Mouse (Mus musculus) ES-Bruce4 (cell line): ENCODE data around the gene Zfp148. TPM values are rescaled to one million over a fixed set of nuclear protein-coding genes. Genes with fewer than 3 reads are reported as not detected.

Source experiments
- H3K27ac ChIP-seq: 2 replicates; pipeline ENCODE4 v1.5.1; 2012; ENCODE audit warnings: low read length, inconsistent platforms; ENCODE audit not compliant: insufficient read depth
- H3K27me3 ChIP-seq: 2 replicates; pipeline ENCODE4 v1.6.1; 2012; ENCODE audit warnings: mild to moderate bottlenecking, low read length, inconsistent platforms; ENCODE audit not compliant: control insufficient read depth, poor library complexity, insufficient read depth, severe bottlenecking
- H3K36me3 ChIP-seq: 2 replicates; pipeline ENCODE4 v1.6.1; 2012; ENCODE audit warnings: inconsistent platforms, mild to moderate bottlenecking, low read length, moderate library complexity; ENCODE audit not compliant: control insufficient read depth, poor library complexity, insufficient read depth, severe bottlenecking
- H3K4me1 ChIP-seq: one replicate; pipeline ENCODE4 v1.8.1; 2011; ENCODE audit warnings: low read length; ENCODE audit not compliant: control insufficient read depth, insufficient read depth
- H3K4me3 ChIP-seq: 2 replicates; pipeline ENCODE4 v1.5.1; 2011; ENCODE audit warnings: low read depth, mild to moderate bottlenecking, low read length
- H3K9ac ChIP-seq: 2 replicates; pipeline ENCODE4 v1.6.1; 2012; ENCODE audit warnings: low read depth, mild to moderate bottlenecking, inconsistent platforms; ENCODE audit not compliant: poor library complexity, severe bottlenecking
- H3K9me3 ChIP-seq: replicated peaks from 2 replicates; pipeline ENCODE4 v1.6.1; 2012; ENCODE audit warnings: mild to moderate bottlenecking, low read length, inconsistent platforms; ENCODE audit not compliant: control insufficient read depth, poor library complexity, insufficient read depth, severe bottlenecking
- CTCF ChIP-seq: IDR thresholded peaks from one replicate; pipeline ENCODE4 v1.8.1; 2011; ENCODE audit warnings: low read depth, low read length
- EP300 ChIP-seq: IDR thresholded peaks from 2 replicates; pipeline ENCODE4 v1.6.1; 2011; ENCODE audit warnings: low read depth, low read length; ENCODE audit not compliant: insufficient read depth
- POLR2A ChIP-seq: IDR thresholded peaks from one replicate; pipeline ENCODE4 v1.8.1; 2011; ENCODE audit warnings: low read length; ENCODE audit not compliant: insufficient read depth
- polyA plus RNA-seq: library from polyadenylated mRNA; stranded (reverse); fragments of >200 nt; gene quantifications from 2 replicates; pipeline ENCODE4 v1.2.4, GENCODE M21; 2011; ENCODE audit warnings: low read depth; ENCODE audit not compliant: missing spikeins, insufficient read depth, insufficient read length

Zfp148 gene
- polyA plus RNA-seq, 1 experiment = 48.1 TPM

DNA sequence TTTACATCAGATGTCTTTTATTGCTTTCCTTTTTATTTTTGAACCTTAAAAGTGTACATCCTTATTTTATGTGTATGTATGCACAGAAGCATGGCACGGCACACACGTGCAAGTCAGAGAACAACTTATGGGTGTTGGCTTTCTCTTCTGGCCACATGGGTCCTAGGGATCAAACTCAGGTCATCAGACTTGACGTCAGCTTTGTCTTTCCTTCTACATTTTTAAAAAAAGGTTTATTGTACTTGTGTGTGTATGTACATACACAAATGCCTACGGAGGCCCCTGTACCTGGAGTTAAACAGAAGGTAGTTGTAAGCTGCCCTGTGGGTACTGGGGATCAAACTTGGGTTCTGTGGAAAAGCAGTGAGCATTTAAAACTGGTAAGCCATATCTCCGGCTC lies 35.0 kb downstream of the Zfp148 start:
- TF ChIP-seq CTCF = no peak
- TF ChIP-seq POLR2A = no peak
- TF ChIP-seq EP300 = no peak
- Histone ChIP-seq H3K27me3 (no peaks in the 10 kb centered on the region), H3K27ac (no peak overlapping the region), H3K4me1 (no peaks in the 10 kb centered on the region), H3K9me3 (no peaks in the 10 kb centered on the region), H3K9ac (no peak overlapping the region), H3K4me3 (no peak overlapping the region), H3K36me3 (no peaks in the 10 kb centered on the region)

DNA sequence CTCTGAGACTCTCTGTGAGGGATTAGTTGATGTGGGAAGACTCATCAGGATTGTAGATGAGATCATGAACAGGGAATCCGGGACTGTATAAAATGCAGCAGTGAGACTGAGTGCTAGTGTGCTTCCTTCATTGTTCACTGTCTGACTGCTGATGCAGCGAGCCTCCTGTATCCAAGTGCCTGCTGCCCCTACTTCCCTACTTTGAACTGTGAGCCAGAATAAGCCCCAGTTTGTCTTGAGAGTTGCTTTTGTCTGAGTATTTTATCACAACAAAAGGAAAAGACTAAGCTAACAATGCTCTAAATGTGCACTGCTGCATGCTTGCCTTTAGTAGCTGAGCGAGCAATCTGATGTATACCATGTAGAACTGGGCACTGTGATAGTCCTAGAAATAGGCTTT lies 47.7 kb downstream of the Zfp148 start:
- H3K9me3 ChIP-seq = no peaks in the 10 kb centered on the region
- no peaks in the 10 kb centered on the region for H3K27me3 ChIP-seq
- H3K36me3 ChIP-seq = peaks cover 4% of the 10 kb centered on the region

DNA sequence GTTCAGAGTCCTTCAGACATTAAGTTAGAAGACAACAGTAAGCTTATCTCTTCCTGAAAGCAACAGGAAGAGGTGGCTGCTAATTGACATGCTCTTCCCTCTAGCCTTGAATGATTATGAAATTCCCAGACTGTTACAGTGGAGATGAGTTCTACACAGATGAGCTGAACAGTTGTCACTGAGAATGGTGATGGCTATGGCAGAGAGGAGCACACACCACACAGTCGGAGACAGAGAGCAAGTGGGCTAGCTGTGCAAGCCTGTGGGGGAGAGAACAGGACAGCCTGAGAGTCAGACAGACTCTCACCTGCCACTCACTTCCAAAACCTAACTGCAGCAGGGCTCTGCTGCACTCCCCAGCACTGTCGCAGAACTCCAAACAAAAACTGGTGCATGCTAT lies 51.0 kb downstream of the Zfp148 start:
- Histone ChIP-seq H3K27ac (no peak overlapping the region), H3K9me3 (no peaks in the 10 kb centered on the region), H3K4me1 (no peaks in the 10 kb centered on the region), H3K4me3 (no peak overlapping the region), H3K27me3 (no peaks in the 10 kb centered on the region), H3K9ac (no peak overlapping the region), H3K36me3 (peaks cover 14% of the 10 kb centered on the region; the same call in 1 of the 2 replicates)
- TF ChIP-seq POLR2A = no peak
- no peak for TF ChIP-seq CTCF
- no peak for TF ChIP-seq EP300

More for the DNA sequence above, 47.7 kb downstream of the Zfp148 start:
- Histone ChIP-seq H3K4me3 (no peak overlapping the region), H3K27ac (peak overlapping the region; percentile 56), H3K4me1 (no peaks in the 10 kb centered on the region), H3K9ac (no peak overlapping the region)
- TF ChIP-seq EP300 (0 out of 2 replicates have a peak, but pooled peaks have one; percentile 50), POLR2A (no peak)

DNA sequence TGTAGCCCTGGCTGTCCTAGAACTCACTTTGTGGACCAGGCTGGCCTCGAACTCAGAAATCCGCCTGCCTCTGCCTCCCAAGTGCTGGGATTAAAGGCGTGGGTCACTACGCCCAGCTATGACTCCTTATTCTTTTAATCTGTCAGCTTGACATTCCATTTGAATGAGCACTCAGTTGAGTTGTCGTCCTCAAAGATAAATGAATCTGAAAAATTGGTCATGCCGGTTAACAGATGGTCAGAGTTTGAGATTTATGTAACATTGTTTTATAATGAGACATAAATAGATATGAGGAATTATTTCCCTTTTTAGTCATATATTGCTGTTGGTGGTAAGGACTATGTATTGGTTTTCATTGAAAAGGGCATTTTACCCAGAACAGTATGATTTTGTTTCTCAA lies 60.4 kb downstream of the Zfp148 start:
- H3K9ac ChIP-seq = no peak overlapping the region
- no peak overlapping the region for H3K4me3 ChIP-seq
- H3K9me3 ChIP-seq = no peaks in the 10 kb centered on the region
- TF ChIP-seq POLR2A (no peak), EP300 (no peak), CTCF (no peak)
- H3K27ac ChIP-seq = no peak overlapping the region
- peaks cover 4% of the 10 kb centered on the region; the same call in 1 of the 2 replicates for H3K36me3 ChIP-seq
- no peaks in the 10 kb centered on the region for H3K4me1 ChIP-seq
- H3K27me3 ChIP-seq = no peaks in the 10 kb centered on the region

DNA sequence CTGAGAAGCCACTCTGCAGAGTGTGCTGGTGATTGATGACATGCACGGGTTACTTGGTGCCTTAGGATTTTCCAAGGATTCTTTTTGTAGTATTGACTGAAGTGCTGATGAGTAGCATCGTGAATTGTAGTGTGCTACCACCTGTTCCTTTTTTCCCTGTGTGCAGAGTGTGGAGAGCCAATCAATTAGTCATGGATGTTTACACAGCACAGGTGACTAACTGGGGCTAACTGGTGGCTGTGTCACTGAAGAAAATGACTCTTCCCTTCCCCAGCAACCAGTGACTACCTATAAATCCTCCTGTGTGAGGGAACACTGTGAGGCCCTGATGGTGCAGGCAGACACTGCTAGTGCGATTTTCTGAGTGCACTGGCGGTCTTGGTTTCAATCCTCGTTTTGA lies 66.2 kb downstream of the Zfp148 start:
- H3K9me3 ChIP-seq = no peaks in the 10 kb centered on the region
- no peaks in the 10 kb centered on the region for H3K27me3 ChIP-seq
- no peak overlapping the region for H3K4me3 ChIP-seq
- H3K36me3 ChIP-seq = no peaks in the 10 kb centered on the region; the same call in 1 of the 2 replicates
- H3K4me1 ChIP-seq = no peaks in the 10 kb centered on the region
- no peak overlapping the region for H3K9ac ChIP-seq
- no peak overlapping the region for H3K27ac ChIP-seq
- no peak for TF ChIP-seq CTCF
- TF ChIP-seq POLR2A = no peak
- no peak for TF ChIP-seq EP300

DNA sequence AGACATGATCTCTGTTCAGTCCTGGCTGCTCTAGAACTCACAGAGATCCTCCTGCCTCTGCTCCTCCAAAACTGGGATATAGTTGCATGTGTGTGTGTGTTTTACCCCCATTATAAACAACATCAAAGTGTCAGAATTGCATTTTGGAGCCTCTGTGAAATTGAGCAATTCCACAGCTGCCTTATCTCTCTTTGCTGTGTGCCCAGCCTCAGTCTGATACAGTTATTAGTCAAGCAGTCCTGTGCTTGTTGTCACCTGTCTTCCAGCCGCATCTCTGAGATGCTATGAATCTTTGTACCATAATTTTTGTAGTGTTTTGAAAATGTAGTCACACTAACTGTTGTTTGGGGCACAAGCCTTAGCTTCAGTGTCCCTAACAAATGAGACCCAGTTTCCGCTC lies 73.2 kb downstream of the Zfp148 start:
- H3K27me3 ChIP-seq = no peaks in the 10 kb centered on the region
- peaks cover 9% of the 10 kb centered on the region for H3K36me3 ChIP-seq
- no peak overlapping the region for H3K4me3 ChIP-seq
- no peaks in the 10 kb centered on the region for H3K4me1 ChIP-seq
- no peak overlapping the region for H3K27ac ChIP-seq
- no peaks in the 10 kb centered on the region for H3K9me3 ChIP-seq
- TF ChIP-seq POLR2A (no peak), EP300 (no peak), CTCF (no peak)
- no peak overlapping the region for H3K9ac ChIP-seq
